Mouse (Mus musculus) thymus, adult 2 months (tissue): ENCODE measurements around the gene Pus7.

Experiments
- CTCF ChIP-seq: fragments of 200-500 bp; IDR thresholded peaks from 2 replicates; pipeline ENCODE4 v1.5.1; 2012; ENCODE audit warnings: mild to moderate bottlenecking, control low read depth, low read length, moderate library complexity, borderline replicate concordance; ENCODE audit not compliant: control insufficient read depth, poor library complexity, insufficient read depth; ENCODE audit errors: extremely low read depth
- POLR2A ChIP-seq: fragments of 200-500 bp; IDR thresholded peaks from 2 replicates; pipeline ENCODE4 v1.6.1; 2012; ENCODE audit warnings: mild to moderate bottlenecking, low read length, control low read depth, moderate library complexity; ENCODE audit not compliant: control insufficient read depth, poor library complexity, insufficient read depth; ENCODE audit errors: extremely low read depth

DNA sequence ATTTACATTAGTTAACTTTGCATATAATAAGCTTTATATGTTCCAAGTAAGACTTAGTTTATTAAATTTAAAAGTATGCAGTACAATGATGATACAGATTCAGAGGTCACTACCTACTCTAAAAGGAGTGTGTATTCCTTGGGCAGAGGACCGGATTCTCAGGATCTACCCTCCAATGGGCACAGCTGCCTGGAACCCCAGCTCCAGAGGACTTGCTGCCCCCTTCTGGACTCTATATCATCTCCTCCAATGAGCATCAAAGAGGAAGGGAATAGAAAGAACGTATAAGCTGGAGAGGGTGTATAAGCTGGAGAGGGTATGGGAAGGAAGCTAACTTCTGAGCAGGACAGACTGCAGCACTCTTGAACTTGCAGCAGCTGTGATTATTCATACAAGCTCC, 33.6 kb downstream of the Pus7 start:
- TF ChIP-seq POLR2A, result no peak
- TF ChIP-seq CTCF, result no peak
